Mouse (Mus musculus): Measurements from ENCODE around the gene Wdr86.

GRCm38 (mm10) chr5:24738517-24738916, 8.0 kb upstream of the Wdr86 start:
- TF ChIP-seq GATA1 (IDR thresholded peaks at IDR 0.05; ENCODE audit: borderline replicate concordance, low read length), result no peak
- no peak for TF ChIP-seq FLI1 (IDR thresholded peaks at IDR 0.05; ENCODE audit: low read length)

Measured in megakaryocyte, embryonic 14.5 days (primary cell).